Mouse (Mus musculus) T-cell, adult 2 months (primary cell): ENCODE data around the gene Gm5269.

Source experiments
- DNase-seq: peaks from one replicate; pipeline ENCODE4 v3.0.0; 2022; ENCODE audit warnings: low spot score

Gm5269 gene

DNA sequence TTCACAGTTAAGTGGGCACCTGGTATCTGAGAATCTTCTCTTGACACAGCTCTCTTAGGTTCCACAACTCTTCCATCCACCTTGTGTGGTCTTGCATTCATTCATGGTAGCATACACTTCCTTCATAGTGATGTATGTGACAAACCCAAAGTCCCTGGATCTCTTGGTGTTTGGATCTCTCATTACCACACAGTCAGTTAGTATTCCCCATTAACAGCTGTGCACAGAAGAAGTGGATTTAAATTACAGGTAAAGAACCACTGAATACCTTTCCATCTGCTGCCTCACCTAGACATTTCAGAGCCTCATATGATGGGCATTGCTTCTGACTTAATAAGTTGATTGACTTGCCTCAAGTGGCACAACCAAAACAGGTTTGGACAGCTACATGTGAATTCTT is at the start of gene Gm5269:
Gene Gm5269, minus strand, starts transcription at position 101 of the 400 bp plus-strand sequence.
- DNase-seq = no peak

DNA sequence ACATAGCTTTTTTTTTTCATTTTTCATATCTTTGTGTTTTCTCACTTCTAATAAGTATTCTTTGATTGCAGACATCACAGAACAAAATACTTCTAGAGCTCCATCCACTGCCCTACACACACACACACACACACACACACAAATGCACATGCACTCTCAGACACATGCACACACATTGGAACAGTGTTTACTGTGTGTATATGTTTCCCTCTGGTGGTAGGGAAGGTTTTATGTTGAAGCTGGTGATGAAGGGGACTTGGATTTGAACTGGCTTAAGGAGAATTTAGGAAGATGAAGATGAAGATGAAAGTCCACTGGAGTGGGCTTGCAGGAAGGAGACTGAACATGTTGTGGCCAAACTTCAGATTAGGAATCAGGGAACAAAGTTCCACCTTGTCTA is 41.1 kb upstream of the Gm5269 start:
- no peak for DNase-seq

DNA sequence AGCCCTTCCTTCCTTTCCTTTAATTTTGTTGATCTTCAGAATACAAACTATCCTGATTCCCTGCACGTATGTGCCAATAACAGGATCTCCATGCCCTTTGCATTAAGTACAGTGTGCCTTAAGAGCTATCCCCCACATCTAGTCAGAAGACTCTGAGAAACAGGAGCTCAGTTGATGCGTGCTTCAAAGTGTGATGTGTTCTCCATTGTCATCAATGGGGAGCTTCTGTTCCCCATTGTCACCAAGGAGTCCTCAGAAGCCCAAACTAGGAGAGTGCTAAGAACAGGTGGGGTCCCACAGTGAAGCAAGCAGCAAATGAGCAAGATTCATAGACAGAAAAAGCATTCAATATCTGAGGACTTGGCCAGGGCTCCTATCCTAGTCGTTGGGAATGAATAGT is 36.8 kb upstream of the Gm5269 start:
- no peak for DNase-seq

DNA sequence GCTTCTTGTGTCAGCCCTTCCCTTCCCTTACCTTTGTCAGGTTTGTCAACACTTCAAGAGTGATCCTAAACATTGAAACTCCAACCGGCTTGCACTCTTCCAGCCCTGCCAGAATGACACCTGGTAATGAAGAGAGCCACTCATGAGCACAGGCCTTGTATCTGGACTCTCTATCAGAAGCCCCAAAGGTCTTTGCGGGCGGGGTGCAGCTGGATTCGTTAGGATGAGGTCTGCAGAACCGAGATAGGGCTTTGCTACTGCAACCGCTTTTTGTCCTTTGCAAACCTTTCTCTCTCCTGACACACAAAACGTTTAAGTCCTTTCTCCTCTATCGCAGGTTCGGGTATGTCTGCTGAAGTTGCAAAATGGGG is 36.3 kb upstream of the Gm5269 start, which contains the start of gene Slc40a1:
Gene Slc40a1, minus strand, starts transcription at position 131 of the 371 bp plus-strand sequence.
- DNase-seq = no peak

- no peak for DNase-seq
These were observed 35.7 kb upstream of the Gm5269 start for GRCm38 (mm10) chr1:45925500-45926392.

GRCm38 (mm10) chr1:45925131-45925499 is 35.0 kb upstream of the Gm5269 start:
- no peak for DNase-seq

DNA sequence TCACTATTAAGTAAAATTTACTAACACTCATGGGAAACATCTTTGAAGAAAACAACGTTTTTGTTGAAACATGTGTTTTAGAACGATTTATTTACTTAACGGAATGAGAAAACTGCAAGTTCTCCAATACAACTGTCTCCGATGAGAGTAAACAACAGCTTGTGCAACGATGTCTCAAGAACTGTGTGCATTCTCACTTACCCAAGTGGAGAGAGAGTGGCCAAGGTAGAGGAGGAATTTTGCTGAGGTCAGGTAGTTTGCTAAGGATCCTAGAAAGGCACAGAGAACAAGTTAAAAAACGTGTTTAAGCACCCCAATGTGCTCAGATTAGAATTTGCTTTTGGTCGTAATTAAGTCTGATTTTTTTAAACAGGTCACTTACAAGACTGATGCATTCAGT is 34.4 kb upstream of the Gm5269 start:
- no peak for DNase-seq

DNA sequence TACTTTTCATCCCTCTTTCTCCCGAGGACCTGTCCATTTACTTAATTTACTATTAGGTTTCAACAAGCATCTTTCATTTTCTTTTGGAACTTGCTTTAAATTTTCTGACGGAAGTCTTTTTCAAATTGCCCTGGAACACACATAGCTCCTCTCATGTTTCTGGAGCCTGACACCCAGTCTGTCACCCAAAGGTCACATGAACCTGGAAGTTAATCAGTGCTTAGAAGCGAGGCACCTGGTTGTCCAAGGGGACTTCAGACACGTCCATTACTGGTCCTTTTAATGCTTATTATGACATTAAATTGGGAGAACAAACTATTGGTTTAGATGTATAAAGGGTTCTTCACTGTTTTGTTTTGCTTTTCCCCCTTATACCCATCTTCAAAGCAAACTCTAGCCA is 33.2 kb upstream of the Gm5269 start:
- DNase-seq = no peak

- no peak for DNase-seq
These were observed 30.6 kb upstream of the Gm5269 start for GRCm38 (mm10) chr1:45920703-45921102.

DNA sequence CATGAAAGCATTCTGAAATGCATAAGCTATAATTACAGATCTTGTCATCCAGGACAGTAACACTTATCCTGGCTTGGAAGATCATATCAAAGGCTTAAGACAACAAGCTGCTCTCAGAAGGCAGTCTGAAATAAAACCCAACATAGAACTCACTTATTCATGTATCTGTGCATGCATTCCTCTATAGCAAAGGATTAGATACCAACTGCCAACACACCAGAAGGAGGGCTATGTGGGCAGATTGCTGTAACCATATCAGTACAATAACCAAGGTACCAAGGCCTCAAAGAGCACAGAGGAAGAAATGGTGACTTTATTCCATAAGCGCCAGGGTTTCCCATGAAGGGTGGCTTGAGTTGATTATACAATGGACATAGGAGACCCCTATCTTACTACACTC is 29.7 kb upstream of the Gm5269 start:
- no peak for DNase-seq

DNA sequence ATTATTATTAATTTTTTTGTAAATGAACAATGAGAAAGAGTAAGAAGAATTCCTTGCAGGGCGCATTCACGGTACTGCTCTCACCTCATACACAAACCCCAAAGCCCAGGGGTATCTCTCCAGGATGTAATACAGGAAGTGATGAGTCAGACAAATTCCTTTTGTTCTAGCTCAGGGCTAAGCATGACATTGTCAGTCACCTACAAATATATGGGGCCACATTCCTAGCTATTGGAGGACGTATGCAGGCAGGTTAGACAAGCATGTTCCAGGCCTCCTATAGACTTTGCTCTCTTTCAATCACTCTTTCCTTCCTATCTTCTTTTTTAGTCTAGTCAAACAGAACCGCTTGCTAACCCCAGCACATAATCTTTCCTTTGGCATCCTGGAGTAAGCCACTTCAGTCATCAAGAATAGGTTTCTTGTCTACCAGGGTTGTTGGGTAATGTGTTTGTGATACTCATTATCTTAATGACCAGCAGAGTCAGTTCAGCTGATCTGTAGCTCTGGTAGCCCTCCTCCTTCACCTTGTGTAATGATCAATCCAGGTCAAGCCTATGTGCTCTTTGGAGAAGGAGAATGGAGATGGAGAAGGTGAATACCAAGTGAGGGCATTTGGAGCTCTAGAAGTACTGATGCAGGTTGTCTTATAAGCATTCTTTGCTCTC is 27.2 kb upstream of the Gm5269 start:
- DNase-seq = no peak

DNA sequence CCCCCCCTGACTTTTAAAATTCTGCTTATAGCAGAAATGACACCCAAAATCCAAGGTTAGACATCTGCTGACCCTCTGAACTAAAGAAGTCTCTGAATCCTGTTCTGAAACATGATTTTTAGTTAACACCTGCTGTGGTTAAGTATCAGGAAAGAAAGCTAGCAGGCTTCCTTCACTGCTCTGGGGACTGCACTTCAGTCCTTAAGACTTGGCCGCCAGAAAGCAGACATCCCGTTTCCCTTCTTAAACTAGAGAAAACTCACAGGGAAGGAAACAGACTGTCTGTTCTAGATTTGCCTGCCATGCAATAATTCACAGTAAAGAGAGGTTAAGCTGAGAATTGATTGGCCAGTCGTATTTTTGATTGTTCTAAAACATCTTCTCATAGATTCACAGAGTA is 26.1 kb upstream of the Gm5269 start:
- no peak for DNase-seq

- DNase-seq = no peak
These were observed 24.2 kb upstream of the Gm5269 start for GRCm38 (mm10) chr1:45914236-45914635.

DNA sequence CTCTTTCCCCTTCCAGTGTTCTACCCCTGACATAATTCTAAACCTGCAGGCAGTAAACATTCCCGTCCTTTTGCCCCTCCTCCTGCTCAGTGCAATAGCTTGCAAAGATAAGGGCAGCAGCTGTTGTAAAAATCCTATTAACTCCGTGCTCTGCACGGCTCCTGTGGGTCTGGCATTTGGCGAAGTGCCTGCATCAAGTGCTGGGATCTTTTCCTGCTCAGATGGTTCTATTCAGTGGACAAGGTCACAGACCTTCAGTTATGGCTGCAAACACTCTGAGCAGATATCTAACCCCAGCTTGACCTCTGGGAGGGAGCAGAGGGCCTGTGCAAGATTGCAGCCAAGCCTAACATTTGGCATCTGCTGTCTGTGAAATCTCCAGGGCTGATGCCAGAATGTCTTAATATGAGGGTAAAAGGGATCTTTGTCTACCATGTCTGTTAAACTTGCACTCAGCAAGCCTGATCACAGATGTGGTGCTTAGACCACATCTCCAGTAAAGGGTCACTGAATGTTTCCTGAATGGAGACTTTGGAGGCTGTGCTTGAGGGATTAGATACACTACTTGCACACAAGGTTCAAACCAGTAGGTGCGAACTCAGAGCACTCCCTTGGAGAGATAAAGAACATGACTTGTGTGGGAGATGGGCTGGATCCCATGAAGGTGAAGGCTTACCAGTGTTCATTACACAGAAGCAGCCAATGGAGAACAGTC is 15.2 kb upstream of the Gm5269 start:
- DNase-seq = no peak

DNA sequence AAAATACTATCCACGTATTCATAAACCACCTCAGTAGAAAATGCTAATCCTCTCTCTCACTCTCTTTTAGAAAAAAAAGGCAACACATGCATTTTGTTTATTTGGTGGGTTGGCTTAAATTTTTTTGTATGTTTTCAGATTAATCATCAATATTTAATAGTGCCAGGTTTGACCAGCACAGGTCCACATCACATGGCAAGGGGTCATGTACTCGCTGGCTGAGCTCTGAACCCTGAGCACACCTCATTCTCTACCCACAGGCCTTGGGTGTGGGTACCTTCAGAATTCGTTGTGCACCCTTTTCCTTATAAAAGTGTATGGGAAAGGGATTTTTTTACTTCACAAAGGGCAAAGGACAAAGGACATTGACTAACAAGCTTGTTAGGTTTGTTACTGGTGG is 14.1 kb upstream of the Gm5269 start:
- no peak for DNase-seq

DNA sequence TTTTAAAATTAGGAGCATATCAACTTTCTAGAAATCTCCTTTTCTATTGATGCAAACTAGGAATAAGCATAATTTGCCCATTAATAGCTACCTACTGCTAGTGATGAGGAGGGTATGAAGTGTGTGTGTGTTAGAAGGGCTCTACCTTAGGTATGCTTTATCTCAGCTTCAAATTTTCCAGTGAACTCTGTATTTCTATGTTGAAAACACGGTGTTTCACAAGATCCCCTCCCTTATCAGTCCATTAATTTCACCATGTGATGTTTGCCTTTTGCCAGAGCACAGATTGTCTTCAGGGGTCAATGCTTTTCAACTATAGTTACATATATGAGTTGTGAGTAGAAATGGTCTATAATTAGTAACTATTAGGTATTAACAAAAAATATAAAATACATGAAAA is 8.0 kb upstream of the Gm5269 start:
- no peak for DNase-seq

DNA sequence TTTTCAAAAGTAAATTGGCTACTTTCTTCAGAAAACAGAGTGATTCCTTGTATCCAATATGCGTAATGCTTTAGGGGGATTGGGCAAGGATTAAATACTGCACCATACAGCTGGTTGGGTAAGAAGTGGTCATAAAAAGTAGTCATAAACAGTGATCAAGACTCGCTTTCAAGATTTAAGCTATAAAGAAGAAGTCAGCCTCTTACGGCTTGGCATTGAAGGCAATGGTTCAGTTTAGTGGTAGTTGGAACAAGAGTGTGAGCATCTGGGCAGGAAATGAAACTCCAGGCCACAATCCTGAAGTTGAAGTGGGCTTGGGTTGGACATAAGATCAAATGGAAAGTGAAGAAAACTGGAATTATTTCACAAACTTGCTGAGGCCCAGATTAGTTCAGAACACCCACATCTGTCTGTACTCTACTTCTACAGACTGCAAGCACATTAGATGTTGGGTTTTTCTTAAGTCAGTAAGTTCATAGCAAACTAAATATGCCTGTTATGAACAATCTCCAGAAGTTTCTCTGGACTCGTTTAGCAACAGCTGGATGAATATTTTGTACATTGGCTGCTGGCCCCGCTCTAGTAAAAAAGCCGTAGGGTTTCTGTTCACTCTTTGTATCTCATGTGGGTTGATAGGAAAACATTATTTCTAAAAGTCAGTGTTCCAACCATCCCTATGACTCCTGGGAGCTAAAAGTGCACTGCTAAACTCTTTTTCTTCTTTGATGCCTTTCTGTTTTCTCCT is 4.3 kb upstream of the Gm5269 start:
- DNase-seq = no peak

GRCm38 (mm10) chr1:45891986-45892385 is 1.9 kb upstream of the Gm5269 start:
- DNase-seq = no peak

GRCm38 (mm10) chr1:45886800-45887199 is 3.3 kb downstream of the Gm5269 start:
- no peak for DNase-seq

GRCm38 (mm10) chr1:45883378-45883777 is 6.7 kb downstream of the Gm5269 start:
- no peak for DNase-seq

- no peak for DNase-seq
These were observed 8.0 kb downstream of the Gm5269 start for GRCm38 (mm10) chr1:45882076-45882475.

DNA sequence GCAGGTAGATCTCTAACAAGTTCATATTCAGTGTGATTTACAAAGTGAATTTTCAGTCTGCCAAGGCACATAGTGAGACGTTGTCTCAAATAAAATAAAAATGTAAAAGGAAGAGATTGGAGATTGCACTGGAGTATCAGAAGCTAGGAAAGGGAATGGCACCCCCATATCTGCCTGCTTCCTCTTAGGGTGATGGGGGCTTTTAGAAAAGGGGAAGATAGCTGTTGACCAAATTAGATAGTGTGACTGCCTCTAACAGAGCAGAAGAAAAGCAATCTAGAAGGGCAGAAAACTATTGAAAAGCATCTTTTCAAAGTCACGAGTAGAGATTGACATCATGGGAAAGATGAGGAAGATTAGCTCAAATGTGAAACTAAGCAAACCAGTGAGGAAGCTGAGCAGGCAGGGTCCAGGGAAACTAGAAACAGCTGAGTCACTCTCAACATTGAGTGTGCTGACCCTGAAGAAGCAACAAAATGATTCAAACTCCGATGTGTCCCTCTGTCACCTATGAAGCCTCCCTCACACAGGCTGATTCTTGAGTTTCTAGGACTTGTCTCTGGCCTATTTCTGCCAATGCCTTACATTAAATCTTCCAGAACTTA is 8.7 kb downstream of the Gm5269 start:
- DNase-seq = no peak
